Mouse (Mus musculus): ENCODE data around the gene Fam173a. TPM values are rescaled to one million over a fixed set of nuclear protein-coding genes. Genes with fewer than 3 reads are reported as not detected.

The Fam173a gene
- total RNA-seq (2021): 10 to 100 TPM; 69.2 to 80.1 TPM
- long read RNA-seq, transcript Fam173a-202 (4 exons, 1,267 nt): minor isoform, 5 of 101 reads
- long read RNA-seq, transcript Fam173a-201 (5 exons, 1,321 nt): major isoform, 49 of 101 reads
- long read RNA-seq, transcript Fam173a-205 (3 exons, 1,886 nt): minor isoform, 39 of 101 reads
- long read RNA-seq, partial matches to known transcripts: 1 of 101 reads
- long read RNA-seq, other reads (novel, unspliced or antisense): 5 of 101 reads

DNA sequence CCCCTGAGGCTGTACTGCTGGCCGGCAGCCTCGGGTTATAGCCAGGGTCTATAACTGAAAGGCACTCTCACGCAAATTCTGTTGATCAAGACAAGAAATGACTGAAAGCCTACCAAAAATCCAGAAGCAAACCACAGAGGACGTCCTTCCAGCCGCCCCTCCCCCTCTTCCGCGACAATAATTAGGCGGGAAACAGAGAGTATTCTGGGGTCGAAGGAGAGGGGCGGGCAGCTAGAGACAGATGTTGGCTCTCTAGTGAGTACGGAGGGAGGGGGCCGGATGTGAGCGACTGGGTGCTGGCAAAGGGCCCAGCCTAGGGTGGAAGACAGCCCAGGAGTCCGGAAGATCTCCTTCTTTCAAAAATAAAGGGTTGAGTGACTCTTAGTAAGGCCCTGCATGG, at the start of gene Fam173a:
Gene Fam173a (minus strand): TSS at position 287 of the 400 bp plus-strand sequence.
- peak; percentile 73 to 82 for DNase-seq (ENCODE audit: low spot score in 2 of 2)

DNA sequence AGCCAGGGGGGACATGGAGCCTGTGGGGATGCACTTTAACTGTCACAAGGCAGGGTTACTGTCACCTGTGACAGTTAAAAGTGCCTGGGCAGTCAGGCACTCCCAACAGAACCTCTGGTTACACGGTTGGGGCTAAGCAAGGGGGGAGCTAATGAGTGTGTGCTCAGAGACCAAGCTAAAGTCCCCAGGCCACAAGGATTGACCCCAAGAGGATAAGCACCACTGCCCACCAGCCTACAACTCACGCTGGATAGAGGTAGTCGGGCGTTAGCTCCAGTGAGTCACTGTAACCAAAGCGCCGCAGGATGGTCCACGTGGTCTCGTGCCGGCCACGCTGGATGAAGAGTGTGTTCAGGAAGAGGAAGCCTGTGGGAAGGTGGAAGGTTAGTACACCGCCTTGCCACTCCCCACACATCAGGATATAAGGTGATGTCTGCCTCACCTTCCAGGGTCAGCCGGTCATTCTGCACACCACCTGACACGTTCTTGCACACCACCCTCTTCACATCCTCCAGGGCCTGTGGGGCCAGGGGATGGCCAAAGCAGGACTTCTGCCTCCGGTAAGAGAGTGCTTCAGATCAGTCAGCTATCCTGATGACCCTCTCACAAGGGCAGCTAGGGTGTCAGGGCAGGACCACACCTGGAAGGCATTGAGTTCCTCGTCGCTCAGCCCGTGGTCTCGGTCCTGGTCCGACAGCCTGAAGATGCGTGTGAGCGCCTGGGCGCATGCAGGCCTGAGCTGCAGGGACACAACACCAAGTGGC, 48.6 kb upstream of the Fam173a start, which contains the start of gene Gm20683:
Gene Gm20683 (minus strand): TSS at position 647 of the 764 bp plus-strand sequence.
- no peak for DNase-seq (ENCODE audit: low spot score in 2 of 2)

DNA sequence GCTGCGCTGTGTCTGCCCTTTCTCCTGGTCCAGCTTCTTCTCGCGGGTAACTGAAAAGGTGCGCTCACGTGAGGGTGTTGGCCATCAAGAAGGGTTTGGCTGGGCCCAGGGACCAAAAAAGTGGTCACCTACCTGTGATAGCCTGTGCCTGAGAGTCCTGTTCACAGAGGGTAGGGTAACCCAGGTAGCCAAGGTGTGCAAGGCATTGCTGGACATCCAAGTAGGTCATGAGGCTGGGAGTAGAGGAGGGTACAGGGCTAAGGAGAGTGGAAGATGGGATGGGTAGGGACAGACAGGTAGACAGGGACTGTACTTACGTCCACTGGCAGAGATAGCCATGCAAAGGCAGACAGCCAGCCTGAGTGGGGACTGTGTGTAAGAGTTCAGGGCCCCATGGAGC, 47.8 kb upstream of the Fam173a start:
- DNase-seq (ENCODE audit: low spot score in 2 of 2): no peak

DNA sequence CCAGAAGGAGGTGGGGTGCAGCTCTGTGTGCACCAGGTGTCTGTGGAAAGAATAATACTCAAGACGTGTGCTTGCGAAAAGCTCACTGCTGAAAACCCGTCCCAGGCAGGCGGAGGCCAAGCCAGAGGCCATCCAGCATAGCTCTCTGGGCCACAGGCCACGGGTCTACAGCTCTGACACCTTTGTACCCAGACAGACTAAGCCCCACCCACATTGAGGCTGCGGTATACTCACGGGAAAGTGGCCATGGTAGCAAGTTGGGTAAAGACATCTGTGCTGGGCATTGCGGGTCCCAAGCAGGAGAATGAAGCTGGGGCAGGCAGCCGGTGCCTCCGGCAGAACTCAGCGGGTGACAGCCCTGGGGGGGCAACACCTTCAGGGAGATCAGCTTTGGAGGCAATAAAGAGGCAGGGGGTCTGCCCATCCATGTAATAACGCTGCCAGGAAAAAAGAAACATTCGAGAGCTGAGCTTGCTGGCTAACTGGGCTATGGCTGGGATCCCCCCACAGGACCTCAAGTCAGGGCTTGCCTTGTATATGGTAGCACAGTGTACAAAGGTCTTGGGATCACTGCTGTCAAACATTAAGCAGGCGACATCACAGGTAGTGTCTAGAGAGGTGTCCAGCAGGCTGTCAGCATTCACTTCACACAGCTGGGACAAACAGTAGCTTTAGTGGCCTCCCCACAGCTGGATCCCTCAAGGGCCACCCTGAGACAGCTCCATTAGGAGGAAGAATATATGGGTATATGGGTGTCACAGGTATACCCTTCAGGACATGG, 46.9 kb upstream of the Fam173a start:
- DNase-seq (ENCODE audit: low spot score in 2 of 2): no peak

DNA sequence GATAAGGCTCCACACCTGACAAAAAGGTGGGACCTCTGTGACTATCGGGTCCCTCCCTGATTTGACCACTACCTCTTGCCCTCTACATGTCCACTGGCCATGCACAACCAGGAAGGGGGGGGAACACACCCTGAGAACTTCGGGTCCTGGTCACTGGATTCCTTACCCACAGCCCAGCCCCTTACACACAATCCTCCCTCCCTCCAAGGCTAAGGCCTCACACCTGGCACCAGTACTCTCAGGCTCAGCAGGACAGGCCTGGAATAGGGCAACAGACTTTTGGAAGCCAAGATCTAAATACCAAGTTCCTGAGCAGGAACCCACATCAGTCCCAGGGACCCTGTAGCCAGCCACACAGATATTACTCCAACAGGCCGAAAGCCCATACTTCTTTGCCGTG, 46.2 kb upstream of the Fam173a start:
- DNase-seq (ENCODE audit: low spot score in 2 of 2): no peak

GRCm38 (mm10) chr17:25837533-25837932, 44.8 kb upstream of the Fam173a start:
- no peak for DNase-seq (ENCODE audit: low spot score in 2 of 2)

DNA sequence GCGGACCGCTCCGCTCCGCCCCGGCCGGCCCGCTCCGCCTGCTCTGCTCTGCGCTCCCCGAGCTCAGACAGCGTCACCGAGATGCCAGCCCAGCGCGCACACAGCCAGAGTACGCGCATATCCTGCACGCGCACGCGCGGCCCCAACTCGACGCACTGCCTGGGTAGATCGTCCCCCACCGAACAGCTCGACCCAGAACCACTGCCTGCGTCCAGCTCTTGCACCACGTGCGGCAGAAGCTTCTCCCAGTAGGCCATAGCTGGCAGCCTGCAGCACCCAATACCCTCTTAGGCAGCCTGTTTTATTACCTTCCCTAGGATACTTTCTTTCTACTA, 44.3 kb upstream of the Fam173a start, which contains the start of gene Rhbdl1:
Gene Rhbdl1 (minus strand): TSS at position 220 of the 335 bp plus-strand sequence.
- DNase-seq (ENCODE audit: low spot score in 2 of 2): peak; percentile 83 to 89

- DNase-seq (ENCODE audit: low spot score in 2 of 2): no peak
Observed at GRCm38 (mm10) chr17:25836397-25837075, 43.8 kb upstream of the Fam173a start.

DNA sequence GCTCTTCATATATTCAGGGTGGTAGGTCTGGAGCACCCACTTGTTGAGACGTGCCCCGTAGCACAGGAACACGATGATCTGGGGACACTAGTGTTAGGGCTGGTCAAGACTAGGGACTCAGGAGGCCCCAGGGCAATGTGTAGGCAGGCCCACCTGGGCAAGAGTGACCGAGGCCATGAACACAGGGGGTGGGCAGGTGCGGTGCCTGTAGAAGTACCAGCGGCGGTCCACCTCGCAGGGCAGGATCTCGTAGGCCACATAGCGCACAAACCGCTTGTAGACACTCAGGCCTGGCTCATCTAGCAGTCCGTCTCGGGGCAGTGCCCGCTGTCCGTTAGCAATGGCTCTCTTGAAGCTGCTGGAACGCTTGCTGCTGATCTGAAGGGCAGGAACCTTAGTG, 43.1 kb upstream of the Fam173a start:
- DNase-seq (ENCODE audit: low spot score in 2 of 2): no peak

DNA sequence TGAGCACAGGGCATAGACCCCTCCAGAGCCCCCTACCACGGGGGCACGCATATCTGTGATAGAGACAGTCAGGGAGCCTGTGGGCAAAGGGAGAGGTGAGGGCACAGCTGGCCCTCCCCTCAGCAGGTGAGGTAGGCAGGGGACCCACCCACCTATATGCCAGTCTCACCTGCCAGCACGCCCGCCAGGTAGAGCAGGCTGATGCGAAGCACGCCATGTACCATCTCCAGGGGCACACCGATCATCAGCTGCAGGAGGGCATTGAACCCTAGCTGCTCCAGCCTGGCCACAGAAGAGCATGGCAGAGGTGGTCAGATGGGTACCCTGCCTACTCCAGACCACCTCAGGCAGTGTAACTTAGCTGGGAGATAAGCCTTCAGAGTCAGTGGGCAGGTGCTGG, 42.6 kb upstream of the Fam173a start:
- DNase-seq (ENCODE audit: low spot score in 2 of 2): no peak

- DNase-seq (ENCODE audit: low spot score in 2 of 2): no peak
Observed at GRCm38 (mm10) chr17:25834595-25835222, 42.0 kb upstream of the Fam173a start.

DNA sequence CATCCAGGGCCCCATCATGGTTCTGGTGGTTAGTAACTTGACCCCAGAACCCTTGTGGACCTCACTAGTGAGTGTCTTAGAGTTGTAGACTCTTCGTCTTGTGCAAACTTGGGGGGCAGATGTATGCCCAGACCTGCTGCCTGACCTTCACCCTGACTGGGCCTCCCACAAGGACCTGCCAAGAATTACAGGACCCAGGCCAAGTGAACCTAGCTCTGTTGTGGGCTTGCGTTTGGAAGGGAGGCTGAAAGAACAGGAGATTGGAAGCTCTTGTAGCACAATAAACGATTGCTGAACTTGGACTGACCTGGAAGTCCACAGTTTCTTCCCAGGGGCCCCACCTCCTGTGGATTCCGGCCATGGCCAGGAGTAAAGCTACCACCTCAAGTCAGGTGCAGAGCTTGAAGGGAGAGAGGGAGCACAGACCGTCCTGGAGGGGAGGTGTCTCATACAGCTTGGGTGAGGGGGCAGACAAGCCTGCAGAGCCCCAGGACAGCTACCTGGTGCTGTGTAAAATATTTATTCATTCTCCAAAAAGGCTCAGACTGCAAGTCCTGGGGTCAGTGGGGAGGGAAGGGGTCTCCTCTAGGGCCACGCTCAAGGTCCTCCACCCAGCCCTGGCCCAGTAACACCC, 41.4 kb upstream of the Fam173a start:
- DNase-seq (ENCODE audit: low spot score in 2 of 2): no peak

DNA sequence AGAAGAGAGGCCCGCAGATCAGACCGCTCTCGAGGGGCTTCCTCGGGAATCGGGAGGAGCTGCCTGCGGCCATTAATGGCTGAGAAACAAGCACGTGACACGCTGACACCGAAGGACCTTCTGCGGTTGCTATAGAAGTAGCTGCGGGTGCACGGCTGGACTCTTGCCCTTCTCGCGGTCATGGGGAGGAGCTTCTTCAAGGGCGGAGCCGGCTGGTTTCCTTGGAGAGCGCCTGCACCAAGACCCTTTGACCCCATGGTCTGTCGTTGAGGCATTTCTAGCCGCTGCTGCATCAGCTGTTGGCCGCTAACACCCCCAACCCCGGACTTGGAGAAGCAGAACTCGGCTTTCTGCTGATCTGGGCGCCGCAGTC, 40.6 kb upstream of the Fam173a start, which contains the start of gene Stub1:
Gene Stub1 (minus strand): TSS at position 114 of the 373 bp plus-strand sequence.
- DNase-seq (ENCODE audit: low spot score in 2 of 2): peak; percentile 86 to 87

GRCm38 (mm10) chr17:25832436-25833290, 40.0 kb upstream of the Fam173a start:
- peak; percentile 99 for DNase-seq (ENCODE audit: low spot score in 2 of 2)

DNA sequence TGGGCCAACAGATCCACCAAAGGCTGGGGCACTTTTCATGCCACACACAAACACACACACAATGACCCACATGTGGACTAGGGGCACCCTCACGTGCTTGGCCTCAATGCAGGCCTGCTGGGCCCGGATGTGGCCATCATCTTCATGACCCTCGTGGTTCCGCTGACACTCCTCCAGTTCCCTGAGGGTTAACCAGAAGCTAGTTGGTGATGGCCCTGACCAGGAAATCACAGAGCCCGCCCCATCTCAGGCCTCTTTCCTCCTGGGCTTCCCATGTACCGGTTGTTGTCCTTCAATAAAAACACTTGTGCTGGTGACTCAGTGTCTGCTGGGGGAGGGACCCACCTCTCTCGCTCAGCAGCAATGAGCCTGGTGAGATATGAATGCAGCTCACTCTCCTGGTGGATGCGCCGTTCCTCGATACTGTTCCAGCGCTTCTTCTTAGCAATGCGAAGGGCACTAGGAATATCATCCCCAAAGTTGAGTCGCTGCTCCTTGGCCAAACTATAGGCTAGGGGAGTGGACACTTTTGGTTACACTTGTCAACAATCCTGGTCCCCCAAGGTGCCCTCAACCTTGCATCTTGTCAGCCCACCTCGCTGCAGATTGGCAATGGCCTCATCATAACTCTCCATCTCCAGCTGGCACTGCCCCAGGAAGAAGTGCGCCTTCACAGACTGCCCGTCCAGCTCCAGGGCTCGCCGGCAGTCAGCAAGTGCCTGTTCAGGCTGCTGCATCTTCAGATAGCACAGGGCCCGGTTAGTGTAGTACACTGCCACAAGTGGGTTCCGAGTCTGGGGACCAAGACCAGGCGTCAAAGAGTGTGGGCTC, 39.0 kb upstream of the Fam173a start:
- DNase-seq (ENCODE audit: low spot score in 2 of 2): peak in 1 of 2 experiments; percentile 48

- DNase-seq (ENCODE audit: low spot score in 2 of 2): no peak
Observed at GRCm38 (mm10) chr17:25830806-25831431, 38.2 kb upstream of the Fam173a start.

DNA sequence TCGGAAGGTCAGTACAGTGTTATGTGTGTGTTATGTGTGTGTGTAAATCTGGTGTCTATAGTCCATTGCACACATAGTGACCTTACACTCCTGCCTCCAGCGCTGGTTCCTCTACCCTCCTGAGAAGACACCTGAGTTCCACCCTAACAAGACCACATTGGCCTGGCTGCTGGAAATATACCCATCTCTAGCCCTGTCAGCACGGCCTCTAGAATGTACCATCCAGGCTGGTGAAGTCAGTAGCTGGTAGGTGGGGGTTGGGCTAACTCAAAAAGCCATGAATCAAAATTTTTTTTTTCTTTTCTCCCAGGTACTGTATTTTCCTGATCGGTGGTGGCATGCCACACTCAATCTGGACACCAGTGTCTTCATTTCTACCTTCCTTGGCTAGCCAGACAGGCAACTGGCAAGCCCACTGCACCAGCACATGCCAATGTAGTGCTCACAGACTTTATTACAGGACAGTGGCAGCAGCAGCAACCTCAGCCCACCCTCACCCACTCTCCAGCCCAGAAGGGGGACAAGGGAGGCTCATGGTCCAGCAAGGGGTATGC, 37.6 kb upstream of the Fam173a start:
- no peak for DNase-seq (ENCODE audit: low spot score in 2 of 2)

DNA sequence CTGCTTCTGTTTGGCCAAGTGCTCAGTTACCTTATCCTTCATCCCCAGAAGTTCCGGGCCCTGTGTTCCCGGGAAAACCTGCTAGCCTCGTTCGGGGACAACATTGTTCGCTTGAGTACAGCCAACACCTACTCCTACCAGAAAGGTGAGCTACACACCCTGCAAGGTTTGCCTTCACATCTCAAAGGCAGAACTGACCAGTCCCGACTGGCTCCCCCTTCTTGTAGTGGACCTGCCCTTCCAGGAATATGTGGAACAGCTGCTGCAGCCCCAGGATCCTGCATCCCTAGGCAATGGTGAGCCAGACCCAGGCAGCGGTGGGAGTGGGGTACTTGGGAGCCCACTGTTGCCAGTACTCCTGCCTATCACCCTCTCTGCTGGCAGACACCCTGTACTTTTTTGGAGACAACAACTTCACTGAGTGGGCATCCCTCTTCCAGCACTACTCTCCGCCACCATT, 36.9 kb upstream of the Fam173a start:
- no peak for DNase-seq (ENCODE audit: low spot score in 2 of 2)

All from layer of hippocampus, postnatal 10 days (tissue).